Mouse (Mus musculus): ENCODE measurements around the gene Insc.

- TF ChIP-seq GATA1 (IDR thresholded peaks at IDR 0.05; ENCODE audit: borderline replicate concordance, low read length) (no peak), FLI1 (IDR thresholded peaks at IDR 0.05; ENCODE audit: low read length) (no peak)
Measured at GRCm38 (mm10) chr7:114807343-114807742, 63.8 kb downstream of the Insc start.
